Mouse (Mus musculus): ENCODE results near the gene Sptssb. TPM values are rescaled to one million over a fixed set of nuclear protein-coding genes. Genes with fewer than 3 reads are reported as not detected.

The Sptssb gene
- polyA plus RNA-seq, 1 experiment from 2014 or later, result 0.45 TPM

- H3K4me1 ChIP-seq, result no peaks in the 10 kb centered on the region
- H3K4me2 ChIP-seq, result no peak overlapping the region
- no peaks in the 10 kb centered on the region for H3K9me3 ChIP-seq
- 85% methylated on average over 1 of the region's 1 CpGs for WGBS
- no peak overlapping the region for H3K4me3 ChIP-seq
- no peak overlapping the region for H3K9ac ChIP-seq
- no peak overlapping the region for H3K27ac ChIP-seq
- no peaks in the 10 kb centered on the region for H3K36me3 ChIP-seq (replicated peaks)
- no peaks in the 10 kb centered on the region for H3K27me3 ChIP-seq (replicated peaks)
- no peak for ATAC-seq (replicated peaks)
These were observed 24.0 kb upstream of the Sptssb start for GRCm38 (mm10) chr3:69883710-69884109.

GRCm38 (mm10) chr3:69877538-69877937, 17.8 kb upstream of the Sptssb start:
- H3K4me2 ChIP-seq, result no peak overlapping the region
- 94% methylated on average over 2 of the region's 2 CpGs for WGBS
- no peak for ATAC-seq (replicated peaks)

DNA sequence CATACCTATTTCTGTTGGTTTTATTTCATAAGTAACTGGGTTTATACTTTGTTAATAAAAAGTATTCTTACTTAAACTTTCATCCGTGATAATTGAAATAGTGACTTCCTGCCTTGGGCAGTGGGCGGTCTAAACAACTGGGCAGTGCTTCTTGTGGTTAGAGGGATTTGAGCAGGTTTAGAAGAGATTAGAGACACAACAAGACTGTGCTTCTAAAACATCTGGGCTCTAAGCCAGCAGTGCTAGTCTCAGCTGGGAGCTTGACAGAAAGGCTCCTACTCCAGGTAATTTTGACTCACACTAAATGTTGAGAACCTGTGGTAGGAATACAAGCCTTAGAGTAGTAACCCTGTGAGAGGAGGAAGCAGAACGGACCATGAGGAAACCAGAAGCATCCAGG, 15.0 kb upstream of the Sptssb start:
- Histone ChIP-seq H3K9me3 (no peaks in the 10 kb centered on the region), H3K36me3 (replicated peaks) (no peaks in the 10 kb centered on the region), H3K27me3 (replicated peaks) (no peaks in the 10 kb centered on the region), H3K4me2 (no peak overlapping the region), H3K4me1 (no peaks in the 10 kb centered on the region), H3K9ac (no peak overlapping the region), H3K27ac (no peak overlapping the region), H3K4me3 (no peak overlapping the region)
- 88% methylated on average over 3 of the region's 3 CpGs for WGBS
- ATAC-seq (replicated peaks), result no peak

More at GRCm38 (mm10) chr3:69877538-69877937, 17.8 kb upstream of the Sptssb start:
- Histone ChIP-seq H3K27me3 (replicated peaks) (no peaks in the 10 kb centered on the region), H3K9me3 (no peaks in the 10 kb centered on the region), H3K4me1 (no peaks in the 10 kb centered on the region), H3K9ac (no peak overlapping the region), H3K36me3 (replicated peaks) (no peaks in the 10 kb centered on the region), H3K4me3 (no peak overlapping the region), H3K27ac (no peak overlapping the region)

- Histone ChIP-seq H3K9me3 (no peaks in the 10 kb centered on the region), H3K27me3 (replicated peaks) (no peaks in the 10 kb centered on the region), H3K36me3 (replicated peaks) (no peaks in the 10 kb centered on the region), H3K27ac (no peak overlapping the region), H3K9ac (no peak overlapping the region), H3K4me2 (no peak overlapping the region), H3K4me1 (no peaks in the 10 kb centered on the region), H3K4me3 (no peak overlapping the region)
- 79% methylated on average over 6 of the region's 6 CpGs for WGBS
- ATAC-seq (replicated peaks), result no peak
These were observed 13.1 kb upstream of the Sptssb start for GRCm38 (mm10) chr3:69872661-69873327.

GRCm38 (mm10) chr3:69871174-69871573, 11.4 kb upstream of the Sptssb start:
- 86% methylated on average over 14 of the region's 14 CpGs for WGBS
- Histone ChIP-seq H3K9ac (no peak overlapping the region), H3K27me3 (replicated peaks) (no peaks in the 10 kb centered on the region), H3K9me3 (no peaks in the 10 kb centered on the region), H3K4me1 (no peaks in the 10 kb centered on the region), H3K4me3 (no peak overlapping the region), H3K4me2 (no peak overlapping the region), H3K27ac (no peak overlapping the region), H3K36me3 (replicated peaks) (no peaks in the 10 kb centered on the region)
- no peak for ATAC-seq (replicated peaks)

- 87% methylated on average over 8 of the region's 8 CpGs for WGBS
- no peaks in the 10 kb centered on the region for H3K27me3 ChIP-seq (replicated peaks)
- no peak overlapping the region for H3K4me3 ChIP-seq
- no peak overlapping the region for H3K9ac ChIP-seq
- H3K27ac ChIP-seq, result no peak overlapping the region
- H3K9me3 ChIP-seq, result no peaks in the 10 kb centered on the region
- no peaks in the 10 kb centered on the region for H3K36me3 ChIP-seq (replicated peaks)
- H3K4me1 ChIP-seq, result no peaks in the 10 kb centered on the region
- no peak overlapping the region for H3K4me2 ChIP-seq
- ATAC-seq (replicated peaks), result no peak
These were observed 10.0 kb upstream of the Sptssb start for GRCm38 (mm10) chr3:69869702-69870101.

GRCm38 (mm10) chr3:69861789-69862395, 2.2 kb upstream of the Sptssb start:
- no peak overlapping the region for H3K9ac ChIP-seq
- ATAC-seq (replicated peaks), result no peak

DNA sequence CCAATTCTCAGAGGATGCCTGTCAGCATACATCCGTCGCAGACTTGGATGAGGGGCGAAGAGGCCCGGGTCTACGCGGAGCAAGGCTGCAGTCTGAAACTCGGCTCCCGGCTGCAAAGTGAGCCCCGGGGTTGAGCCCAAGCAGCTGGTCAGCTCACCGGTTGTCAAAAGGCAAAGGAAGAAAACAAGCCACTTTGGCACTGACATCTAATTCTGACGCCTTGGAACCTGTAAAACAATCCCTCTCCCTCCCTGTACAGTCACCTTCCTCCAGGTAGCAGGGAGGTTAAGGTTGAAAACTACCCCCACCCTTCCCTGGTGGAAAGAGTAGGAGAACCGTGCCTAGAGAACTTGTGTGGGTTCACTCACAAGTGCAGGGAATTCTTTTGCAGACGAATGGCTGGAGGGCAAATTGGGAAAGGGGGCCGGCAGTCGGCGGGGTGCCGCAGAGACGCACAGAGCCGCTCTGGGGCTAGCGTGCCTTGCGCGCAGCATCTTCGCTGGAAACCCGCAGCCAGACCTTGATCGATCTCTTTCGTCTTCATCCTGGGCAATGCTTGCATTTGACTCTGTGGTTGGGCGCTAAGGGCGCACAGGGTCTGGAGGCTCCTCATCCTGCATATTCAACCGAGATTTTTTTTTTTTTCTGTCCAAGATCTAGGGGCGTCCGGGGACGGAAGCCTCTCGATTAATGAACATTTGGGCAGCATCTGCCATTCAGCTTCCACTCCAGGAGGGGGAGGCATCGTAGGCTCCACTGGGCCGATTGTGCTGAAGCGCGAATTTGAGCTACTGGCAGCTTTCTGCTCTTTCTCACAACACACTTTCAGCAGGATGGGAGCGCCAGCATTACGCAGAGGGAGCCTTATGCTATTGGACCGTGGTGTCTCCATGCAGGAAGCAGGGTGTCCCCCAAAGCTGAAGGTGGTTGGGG, 1.1 kb upstream of the Sptssb start:
- Histone ChIP-seq H3K9ac (peak overlapping the region; percentile 32), H3K9me3 (no peaks in the 10 kb centered on the region), H3K4me3 (peak overlapping the region; percentile 45), H3K4me2 (peak overlapping the region; percentile 95), H3K36me3 (replicated peaks) (no peaks in the 10 kb centered on the region), H3K27ac (peak overlapping the region; percentile 67), H3K4me1 (peaks cover 20% of the 10 kb centered on the region), H3K27me3 (replicated peaks) (no peaks in the 10 kb centered on the region)
- ATAC-seq (replicated peaks), result peak; percentile 93
- 1% methylated on average over 40 of the region's 40 CpGs for WGBS

More at GRCm38 (mm10) chr3:69861789-69862395, 2.2 kb upstream of the Sptssb start:
- Histone ChIP-seq H3K4me3 (peak overlapping the region; percentile 45; the same call in 1 of the 2 replicates), H3K4me2 (peak overlapping the region; percentile 95), H3K4me1 (peaks cover 20% of the 10 kb centered on the region), H3K27ac (no peak overlapping the region), H3K27me3 (replicated peaks) (no peaks in the 10 kb centered on the region), H3K36me3 (replicated peaks) (no peaks in the 10 kb centered on the region), H3K9me3 (no peaks in the 10 kb centered on the region)
- 59% methylated on average over 9 of the region's 9 CpGs for WGBS

DNA sequence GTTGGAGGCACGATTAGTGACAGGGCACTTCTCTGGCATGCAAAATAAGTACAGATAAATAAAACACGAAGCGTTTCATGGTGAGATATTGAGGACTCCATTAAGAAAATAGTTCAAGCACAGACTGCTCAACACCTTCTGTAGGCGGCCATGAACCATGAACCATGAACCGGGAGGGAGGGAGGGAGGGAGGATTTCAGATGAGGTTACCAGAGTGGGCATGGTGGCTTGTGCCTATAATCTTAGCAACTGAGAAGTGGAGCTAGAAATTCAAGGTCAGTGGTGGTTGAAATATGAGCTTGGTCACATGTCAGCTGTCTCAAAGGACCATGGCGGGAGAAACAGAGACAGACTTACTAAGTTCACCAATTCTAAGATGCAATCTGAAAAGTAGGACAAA, 20.3 kb downstream of the Sptssb start:
- no peak overlapping the region for H3K4me3 ChIP-seq

GRCm38 (mm10) chr3:69829532-69829931, 30.2 kb downstream of the Sptssb start:
- H3K9me3 ChIP-seq, result no peaks in the 10 kb centered on the region
- 85% methylated on average over 8 of the region's 8 CpGs for WGBS
- no peaks in the 10 kb centered on the region for H3K27me3 ChIP-seq (replicated peaks)
- H3K4me3 ChIP-seq, result no peak overlapping the region
- H3K36me3 ChIP-seq (replicated peaks), result no peaks in the 10 kb centered on the region
- no peak overlapping the region for H3K9ac ChIP-seq
- H3K4me1 ChIP-seq, result no peaks in the 10 kb centered on the region
- no peak for ATAC-seq (replicated peaks)
- no peak overlapping the region for H3K27ac ChIP-seq
- no peak overlapping the region for H3K4me2 ChIP-seq

More for the DNA sequence above, 20.3 kb downstream of the Sptssb start:
- no peak overlapping the region for H3K4me2 ChIP-seq
- no peaks in the 10 kb centered on the region for H3K9me3 ChIP-seq
- 91% methylated on average over 6 of the region's 6 CpGs for WGBS
- H3K36me3 ChIP-seq (replicated peaks), result no peaks in the 10 kb centered on the region
- no peaks in the 10 kb centered on the region for H3K4me1 ChIP-seq
- ATAC-seq (replicated peaks), result no peak
- no peaks in the 10 kb centered on the region for H3K27me3 ChIP-seq (replicated peaks)
- H3K9ac ChIP-seq, result no peak overlapping the region
- H3K27ac ChIP-seq, result no peak overlapping the region

DNA sequence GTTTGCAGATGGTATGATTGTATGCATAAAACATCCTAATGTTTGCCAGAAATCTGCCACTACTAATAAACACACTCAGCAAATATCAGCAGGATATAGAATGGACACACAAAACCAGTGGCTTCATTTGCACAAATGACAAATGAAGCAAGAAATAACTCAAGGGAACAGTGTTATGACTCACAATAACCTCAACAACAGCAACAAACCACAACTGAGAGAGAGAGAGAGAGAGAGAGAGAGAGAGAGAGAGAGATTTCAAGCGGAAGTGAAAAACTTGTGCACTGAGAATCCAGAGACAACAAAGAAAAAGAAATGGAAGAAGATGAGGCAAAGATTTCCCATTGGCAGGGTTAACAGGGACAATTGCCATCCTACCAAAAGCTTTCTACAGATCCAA, 35.2 kb downstream of the Sptssb start:
- Histone ChIP-seq H3K27me3 (replicated peaks) (no peaks in the 10 kb centered on the region), H3K4me1 (no peaks in the 10 kb centered on the region), H3K9ac (no peak overlapping the region), H3K4me2 (no peak overlapping the region), H3K27ac (no peak overlapping the region), H3K4me3 (no peak overlapping the region), H3K9me3 (no peaks in the 10 kb centered on the region), H3K36me3 (replicated peaks) (no peaks in the 10 kb centered on the region)
- WGBS, result 91% methylated on average over 1 of the region's 1 CpGs
- ATAC-seq (replicated peaks), result no peak

DNA sequence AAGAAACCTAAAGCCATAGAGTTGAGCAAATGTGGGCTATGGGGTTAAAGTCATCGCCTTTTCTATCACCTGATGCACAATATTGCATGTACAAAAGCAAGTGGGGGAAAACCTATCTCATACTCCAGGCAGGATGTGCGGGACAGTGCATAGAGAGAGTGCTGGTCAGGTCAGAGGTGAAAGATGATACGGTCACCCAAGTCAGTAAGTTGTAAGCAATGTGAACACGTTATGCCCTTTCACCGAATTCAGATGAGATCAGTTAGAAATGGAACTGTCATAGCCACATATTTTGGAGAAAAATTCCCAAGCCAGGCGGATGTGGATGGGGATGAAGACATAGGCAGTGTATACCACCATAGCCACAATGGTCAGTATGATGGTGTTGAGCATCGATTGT, 39.1 kb downstream of the Sptssb start:
- no peaks in the 10 kb centered on the region for H3K4me1 ChIP-seq
- no peak overlapping the region for H3K27ac ChIP-seq
- H3K4me3 ChIP-seq, result no peak overlapping the region
- H3K9me3 ChIP-seq, result no peaks in the 10 kb centered on the region
- H3K36me3 ChIP-seq (replicated peaks), result no peaks in the 10 kb centered on the region
- H3K4me2 ChIP-seq, result no peak overlapping the region
- no peaks in the 10 kb centered on the region for H3K27me3 ChIP-seq (replicated peaks)
- H3K9ac ChIP-seq, result no peak overlapping the region
- 87% methylated on average over 7 of the region's 7 CpGs for WGBS
- no peak for ATAC-seq (replicated peaks)
